Mouse (Mus musculus): ENCODE results near the gene Phf7.

Phf7 gene

DNA sequence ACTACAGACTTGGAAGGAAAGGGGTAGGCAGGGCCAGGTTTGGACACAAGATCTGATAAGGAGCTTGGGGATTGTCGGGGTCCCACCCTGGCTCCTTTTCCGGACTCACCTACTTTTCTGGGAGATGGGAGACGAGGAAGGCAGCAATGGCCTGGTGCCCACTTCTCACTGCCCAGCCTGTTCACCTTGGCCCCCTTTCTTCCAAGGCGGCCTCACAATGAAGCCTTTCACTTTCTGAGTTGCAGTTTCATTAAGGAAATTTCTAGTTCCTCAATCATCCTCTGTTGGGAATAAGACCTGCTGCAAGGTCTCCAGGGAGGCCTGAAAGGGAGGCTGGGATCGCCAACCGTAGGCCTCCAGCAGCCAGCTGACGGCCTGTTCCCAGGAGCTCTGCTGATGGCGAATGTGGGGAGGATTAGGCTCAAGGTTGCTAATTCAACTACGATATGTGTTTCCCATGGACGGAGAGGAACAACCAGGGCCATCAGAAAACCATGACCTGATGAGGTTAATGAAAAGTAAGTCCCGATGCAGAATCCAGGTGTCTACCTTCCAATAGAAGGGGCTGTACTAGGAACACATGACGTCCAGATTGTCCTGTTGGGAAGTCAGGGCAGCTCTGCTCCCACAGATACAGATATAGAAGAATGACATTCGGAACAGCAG lies 18.6 kb downstream of the Phf7 start:
- DNase-seq (ENCODE audit: low spot score): no peak

DNA sequence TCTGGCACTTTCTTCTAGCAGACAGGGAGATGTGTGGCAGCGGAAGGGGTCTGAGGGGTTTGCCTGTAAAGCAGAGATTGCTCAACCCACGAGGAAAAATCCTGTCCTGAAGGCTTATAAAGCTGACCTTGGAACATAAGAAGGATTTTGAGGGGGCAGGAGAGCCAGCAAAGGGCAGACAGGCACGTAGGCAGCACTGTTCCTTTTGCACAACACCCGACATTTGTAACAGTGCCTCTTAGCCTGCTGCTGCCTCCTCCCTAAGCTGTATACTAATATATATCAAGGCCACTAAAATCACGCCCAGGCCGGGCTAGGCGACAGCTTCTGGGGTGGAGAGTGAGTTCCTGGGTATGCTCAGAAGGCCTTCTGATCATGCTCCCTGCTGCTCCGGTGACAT lies 20.7 kb downstream of the Phf7 start:
- DNase-seq (ENCODE audit: low spot score): no peak

DNA sequence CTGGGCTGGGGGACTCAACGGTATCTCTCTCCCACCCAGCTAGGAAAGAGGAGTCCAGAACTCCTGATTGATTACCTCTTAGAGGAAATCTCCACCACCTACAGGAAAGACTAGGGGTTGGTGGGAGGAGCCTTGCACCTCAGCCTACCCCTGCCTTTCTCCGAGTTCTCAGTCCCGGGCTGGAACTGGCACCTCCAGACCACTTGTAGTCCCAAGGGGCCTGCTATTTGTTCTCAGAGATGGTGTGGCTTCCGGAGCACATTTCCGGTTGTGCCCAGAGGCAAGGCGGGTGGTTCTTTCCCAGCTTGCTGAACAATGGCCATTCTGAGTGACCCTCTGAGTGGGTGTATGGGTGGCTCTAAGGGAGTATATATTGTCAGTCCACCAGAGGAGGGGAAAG lies 22.9 kb downstream of the Phf7 start:
- DNase-seq (ENCODE audit: low spot score): no peak

DNA sequence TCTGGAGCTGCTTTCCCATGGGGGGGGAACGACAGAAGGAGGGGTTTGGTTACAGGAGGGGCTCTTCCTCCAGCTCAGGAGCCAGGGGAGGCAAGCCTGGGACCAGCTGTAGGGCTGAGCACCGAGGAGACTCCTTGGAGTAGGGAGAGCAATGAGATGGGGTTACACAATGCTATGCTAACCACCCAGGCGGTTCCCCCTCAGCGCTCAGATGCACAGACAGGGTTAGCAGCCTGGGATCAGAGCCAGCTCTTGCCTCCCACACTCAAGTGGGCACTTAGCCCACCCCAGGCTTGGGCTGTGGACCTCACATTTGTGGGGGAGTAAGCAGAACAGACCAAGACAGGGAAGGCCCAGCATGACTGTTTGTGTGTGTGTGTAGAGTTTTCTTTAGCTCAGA lies 24.1 kb downstream of the Phf7 start:
- DNase-seq (ENCODE audit: low spot score): no peak

DNA sequence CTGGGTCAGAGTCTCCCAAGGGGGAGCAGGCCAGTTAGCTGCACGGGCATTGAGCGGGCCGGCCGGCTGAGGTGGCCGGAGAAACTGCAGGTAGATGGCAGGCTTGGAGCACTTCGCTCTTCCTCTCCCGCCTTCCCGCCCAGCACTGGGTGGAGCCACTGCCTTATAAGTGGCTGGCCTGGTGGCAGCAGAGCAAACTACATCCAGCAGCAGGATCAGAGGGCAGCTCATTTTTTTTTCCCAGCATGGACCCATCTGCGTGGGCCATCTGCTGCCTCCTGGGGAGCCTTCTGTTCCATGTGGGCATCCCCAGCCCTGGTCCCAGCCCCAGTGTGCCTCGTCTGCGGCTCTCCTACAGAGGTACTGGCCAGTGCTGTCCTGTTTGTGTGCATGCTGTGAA lies 33.5 kb downstream of the Phf7 start, which contains the start of gene Sema3g:
Gene Sema3g, plus strand, starts transcription at position 195 of the 400 bp plus-strand sequence.
- DNase-seq (ENCODE audit: low spot score): peak; percentile 76

DNA sequence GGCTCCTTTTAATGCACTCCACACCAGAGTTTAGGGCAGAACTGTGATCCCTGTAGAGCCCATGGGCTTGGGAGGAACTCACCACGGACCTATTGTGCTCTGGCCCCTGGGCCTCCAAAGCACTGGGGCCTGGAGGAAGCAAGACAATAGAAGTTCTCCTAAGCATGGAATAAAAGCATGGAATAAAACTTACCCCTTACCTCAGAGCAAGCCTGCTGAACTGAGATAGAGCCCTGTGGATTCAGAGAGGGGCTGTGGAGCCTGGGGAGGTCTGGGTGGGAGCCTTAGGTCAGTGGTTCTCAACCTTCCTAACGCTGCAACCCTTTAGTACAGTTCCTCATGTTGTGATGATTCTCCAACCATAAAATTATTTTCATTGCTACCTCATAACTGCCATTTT lies 34.3 kb downstream of the Phf7 start, which contains the start of gene Nisch:
Gene Nisch, minus strand, starts transcription at position 101 of the 400 bp plus-strand sequence.
- no peak for DNase-seq (ENCODE audit: low spot score)

DNA sequence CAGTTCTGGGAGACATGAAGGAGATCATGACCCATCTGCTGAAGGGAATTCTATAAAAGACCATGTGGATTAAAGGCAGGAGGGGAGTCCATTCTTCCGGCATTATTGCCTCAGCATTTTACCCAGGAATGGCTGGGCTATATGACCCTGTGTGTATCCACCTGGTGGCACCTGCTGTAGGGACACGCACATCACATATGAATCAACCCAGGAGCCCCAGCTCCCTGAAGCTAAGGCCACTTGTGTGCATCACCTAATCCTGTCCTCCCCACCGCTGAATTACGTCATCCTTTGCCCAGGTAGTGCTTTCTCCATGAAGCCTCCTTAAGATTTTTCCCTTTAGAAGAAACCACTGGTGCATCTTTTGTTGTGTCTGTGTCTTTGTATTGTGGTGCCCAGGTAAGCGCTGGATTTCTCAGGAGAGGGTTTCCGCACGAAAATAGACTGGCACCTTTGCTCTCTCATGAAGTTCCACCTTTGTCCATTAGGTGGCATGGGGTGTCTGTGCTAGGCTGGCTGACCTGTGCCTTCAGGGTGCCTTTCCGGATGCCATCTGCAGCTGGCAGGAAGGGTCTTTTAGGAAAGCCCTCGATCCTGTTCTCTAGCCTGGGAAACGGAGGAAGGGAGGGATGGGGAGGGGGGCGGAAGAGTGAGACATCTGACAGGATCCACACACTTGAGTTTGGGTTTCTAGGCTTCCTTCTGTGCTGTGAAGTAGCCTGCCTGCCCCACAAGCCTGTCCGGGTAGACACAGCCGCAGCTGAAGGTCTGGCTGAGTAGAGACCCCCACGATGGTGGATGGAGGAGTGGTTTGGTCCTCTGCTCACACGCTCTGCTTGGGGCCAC lies 35.7 kb downstream of the Phf7 start:
- peak; percentile 86 for DNase-seq (ENCODE audit: low spot score)

DNA sequence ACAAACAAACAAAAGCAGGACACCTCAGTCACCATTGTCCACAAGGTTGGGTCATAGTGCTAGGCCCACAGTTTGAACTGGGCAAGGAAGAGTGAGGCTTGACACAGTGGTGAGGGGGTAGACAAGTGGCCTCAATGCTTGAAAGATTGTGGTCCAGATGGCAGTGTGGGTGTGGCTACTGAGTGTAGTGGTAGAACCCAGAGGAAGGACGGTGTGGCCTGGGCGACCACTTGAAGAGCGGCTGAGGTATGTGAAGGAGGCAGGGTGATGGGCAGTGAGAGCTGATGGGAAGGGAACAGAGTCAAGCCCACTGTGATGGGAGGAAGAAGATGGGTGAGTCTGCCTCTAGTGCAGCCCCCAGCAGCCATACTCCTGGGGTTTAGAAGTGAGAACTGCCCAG lies 36.4 kb downstream of the Phf7 start:
- DNase-seq (ENCODE audit: low spot score): no peak

DNA sequence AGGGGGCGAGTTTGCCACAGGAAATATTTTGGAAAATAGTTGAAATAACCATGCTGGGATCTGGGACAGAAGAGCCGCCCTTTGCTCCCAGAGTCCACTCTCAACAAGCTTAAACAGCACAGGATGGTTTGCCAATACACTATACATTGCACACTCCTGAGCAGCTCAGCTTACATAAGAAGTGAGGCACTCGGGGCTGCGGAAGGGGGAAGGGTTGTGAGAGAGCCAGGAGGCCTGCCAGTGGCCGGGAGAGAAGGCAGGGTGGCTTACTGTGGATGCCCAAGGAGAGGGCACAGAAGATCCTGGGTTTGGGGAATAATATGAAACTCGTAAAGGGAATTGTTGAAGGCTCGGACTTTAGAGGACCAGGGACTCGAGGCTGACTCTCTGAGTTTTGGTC lies 37.2 kb downstream of the Phf7 start:
- DNase-seq (ENCODE audit: low spot score): no peak

DNA sequence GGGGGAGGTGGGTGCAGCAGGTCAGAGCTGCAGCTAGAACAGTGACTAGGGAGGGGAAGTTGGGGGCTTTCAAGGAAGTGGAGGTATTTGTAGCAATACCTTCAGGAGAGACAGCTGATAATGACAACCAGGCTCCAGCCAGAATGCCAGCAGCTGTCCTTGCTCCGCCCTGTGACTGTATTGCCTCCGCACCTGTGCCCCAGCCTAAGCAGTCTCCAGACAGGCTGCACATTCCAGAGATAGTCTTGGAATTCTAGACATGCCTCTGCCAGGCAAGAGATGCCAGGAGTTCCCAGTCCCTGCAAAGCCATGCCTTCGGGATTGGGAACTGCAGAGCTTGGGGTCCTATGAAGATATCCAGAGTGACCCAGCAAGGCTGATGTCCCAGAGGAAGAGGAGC lies 38.6 kb downstream of the Phf7 start:
- DNase-seq (ENCODE audit: low spot score): no peak

DNA sequence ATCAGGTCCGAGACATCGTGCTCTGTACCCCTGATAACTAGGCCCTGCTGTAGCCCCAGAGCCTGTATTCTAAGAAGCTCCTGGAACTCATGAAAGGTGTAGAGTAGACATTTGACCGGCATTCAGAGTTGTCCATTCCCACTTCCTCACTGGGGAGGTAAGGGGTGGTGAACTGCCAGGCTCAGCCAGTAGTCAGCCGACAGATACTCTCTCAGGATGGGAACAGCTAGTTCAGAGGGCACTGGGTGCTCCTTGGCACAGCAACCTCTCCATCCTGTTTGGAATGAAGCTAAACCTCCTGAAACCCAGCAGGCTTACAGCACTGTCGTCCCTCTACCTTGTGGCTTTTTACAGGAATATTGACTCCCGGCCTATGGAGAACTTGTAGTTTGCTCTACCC lies 39.3 kb downstream of the Phf7 start:
- no peak for DNase-seq (ENCODE audit: low spot score)

DNA sequence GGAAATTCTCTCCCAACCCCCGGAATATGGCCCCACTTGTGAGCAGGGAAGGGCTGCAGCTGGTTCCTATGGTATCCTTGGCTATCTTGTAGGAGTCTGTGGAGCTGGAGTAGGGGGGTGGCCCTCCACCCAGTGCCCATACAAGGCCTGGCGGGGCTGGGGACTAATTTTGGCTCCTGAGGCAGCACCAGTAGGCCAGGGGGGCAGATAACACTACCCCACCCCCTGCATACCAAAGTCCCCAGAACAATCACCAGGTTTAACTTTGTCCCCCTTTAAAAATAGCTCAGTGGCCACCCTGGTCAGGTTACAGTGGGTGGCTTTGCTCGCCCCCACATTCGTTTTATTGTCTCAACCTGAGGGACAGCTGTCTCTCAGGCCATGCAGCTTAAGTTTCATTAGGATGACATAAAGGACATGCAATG lies 42.0 kb downstream of the Phf7 start:
- no peak for DNase-seq (ENCODE audit: low spot score)

DNA sequence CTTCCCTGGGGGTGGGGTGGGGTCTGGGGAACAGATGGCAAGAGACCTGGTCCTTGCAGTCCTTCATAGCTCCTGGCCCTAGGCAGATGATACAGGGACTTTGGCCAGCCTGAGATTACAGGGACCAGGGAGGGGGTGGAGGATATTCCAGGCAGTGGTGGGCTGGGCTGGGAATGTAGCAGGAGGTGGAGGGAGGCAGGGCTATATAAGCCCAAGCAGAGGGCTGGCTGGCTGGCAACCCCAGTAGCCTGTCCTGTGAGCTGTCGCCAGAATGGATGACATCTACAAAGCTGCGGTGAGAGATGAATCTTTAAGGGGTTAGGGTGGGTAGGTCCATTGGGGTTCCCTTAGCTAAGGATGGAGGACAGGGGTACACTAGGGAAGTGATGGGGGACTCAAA lies 43.0 kb downstream of the Phf7 start, which contains the start of gene Tnnc1:
Gene Tnnc1, plus strand, starts transcription at position 229 of the 400 bp plus-strand sequence.
- no peak for DNase-seq (ENCODE audit: low spot score)

DNA sequence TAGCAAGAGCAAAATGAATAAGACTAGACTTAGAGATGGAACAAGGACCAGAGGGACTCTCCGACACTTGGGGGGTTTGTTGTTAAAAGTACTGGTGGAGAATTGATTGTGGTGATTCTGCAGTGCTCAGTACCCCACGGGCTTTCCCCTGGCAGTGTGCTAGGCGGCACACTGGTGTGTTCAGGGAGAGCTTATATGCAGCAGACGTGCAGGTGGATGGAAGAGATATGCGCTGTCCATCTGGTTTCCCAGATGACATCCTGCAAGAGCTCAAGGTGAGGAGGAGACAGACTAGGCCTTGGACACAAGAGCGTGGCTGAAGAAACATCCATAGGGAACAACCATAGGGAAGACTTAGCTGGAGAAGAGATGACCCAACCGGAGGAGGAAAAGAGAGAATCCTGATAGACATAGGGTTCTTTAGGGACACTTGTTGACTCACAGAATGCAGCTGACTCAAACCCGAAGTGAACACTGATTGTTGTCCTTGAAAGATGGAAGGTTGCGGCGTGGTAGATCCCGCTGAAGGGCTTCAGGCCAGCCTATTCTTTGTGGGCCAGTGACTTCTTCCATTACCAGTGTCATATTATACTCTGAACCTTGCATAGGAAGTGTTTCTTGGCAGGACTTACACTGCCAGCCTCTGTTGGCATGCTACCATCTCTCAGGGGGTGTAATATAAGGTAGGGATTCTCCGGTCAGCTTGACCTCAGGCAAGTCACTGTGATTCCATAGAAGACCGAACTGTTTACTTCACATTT lies 43.9 kb downstream of the Phf7 start:
- no peak for DNase-seq (ENCODE audit: low spot score)

DNA sequence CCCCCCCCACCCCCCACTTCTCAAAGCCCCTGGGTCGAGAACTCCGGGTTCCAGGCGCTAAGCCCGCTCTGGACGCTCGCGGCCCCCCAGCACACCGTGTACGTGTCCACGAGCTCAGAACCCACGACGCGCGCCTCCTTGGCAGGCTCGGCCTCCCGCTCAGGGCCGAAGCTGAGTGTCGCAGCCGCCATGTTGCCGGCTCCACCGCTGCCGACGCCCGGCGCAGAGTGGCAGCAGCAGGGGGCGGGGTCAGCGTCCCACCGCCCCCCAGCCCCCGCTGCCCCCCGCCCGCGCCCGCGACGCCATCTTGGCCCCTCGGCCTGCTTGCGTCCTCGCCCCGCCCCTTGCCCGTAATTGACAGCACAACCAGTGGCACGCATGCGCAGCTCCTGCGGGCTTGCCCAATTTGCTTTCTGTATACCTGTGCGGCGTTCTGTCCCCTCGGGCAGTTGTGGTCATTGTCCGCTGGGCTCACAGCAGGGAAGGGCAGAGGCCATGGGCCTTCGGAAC lies 44.6 kb downstream of the Phf7 start:
- DNase-seq (ENCODE audit: low spot score): peak; percentile 97

DNA sequence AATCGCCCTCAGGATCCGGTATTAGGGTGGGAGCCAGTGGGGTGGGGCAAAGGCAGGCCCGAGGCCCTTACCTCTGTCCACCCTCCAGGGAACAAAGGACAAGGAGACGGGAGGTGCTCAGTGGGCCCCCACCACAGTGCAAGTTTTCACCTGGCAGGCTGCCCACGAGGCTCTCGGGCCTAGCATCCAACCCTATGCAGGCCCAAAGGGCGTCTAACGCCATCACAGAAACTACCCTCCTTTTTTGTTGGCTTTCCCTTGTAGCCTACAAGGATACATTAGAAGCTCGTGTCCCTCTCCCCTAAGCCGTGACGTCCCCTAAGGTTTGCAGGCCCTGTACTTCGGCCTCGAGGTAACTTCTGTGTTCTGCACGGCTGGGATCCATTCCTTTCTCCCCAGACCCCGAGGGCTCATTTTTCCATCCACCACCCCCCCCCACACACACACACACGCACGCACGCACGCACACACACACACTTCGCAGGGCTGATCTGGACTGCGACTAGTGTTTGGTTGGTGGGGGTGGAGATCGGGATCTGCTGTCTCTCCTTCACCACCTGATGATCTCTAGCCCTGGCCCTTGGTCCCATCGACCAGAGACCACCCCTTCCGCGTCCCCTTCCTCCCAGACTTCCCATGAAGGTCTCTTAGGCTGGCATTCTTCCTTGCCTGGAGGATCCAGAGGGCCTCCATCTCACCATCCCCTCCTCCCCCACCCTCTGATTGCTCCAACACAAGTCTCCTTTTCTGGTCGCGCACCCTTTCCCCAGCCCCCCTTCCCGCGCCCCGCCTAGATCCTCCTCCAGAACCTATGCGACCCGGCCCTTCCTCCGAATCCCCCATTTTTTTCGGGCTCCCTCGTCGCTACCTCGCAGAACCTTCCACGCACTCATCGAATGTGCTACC lies 45.3 kb downstream of the Phf7 start:
- DNase-seq (ENCODE audit: low spot score): peak; percentile 45

DNA sequence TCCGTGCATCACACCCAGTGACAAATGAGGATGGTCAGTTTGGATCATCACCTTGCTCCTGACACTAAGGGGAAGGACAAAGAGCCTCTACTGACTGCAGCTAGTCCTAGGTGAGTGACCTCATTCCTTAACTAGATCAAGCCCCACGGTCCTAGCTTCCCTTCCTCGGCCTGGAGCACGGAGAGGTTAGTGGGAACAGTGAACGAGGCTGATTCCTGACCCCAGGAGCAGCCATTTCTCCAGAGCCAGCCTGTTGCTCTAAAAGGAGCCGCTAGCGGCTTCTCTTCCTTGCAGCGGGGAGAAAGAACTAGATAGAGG lies 45.9 kb downstream of the Phf7 start:
- DNase-seq (ENCODE audit: low spot score): peak; percentile 41

DNA sequence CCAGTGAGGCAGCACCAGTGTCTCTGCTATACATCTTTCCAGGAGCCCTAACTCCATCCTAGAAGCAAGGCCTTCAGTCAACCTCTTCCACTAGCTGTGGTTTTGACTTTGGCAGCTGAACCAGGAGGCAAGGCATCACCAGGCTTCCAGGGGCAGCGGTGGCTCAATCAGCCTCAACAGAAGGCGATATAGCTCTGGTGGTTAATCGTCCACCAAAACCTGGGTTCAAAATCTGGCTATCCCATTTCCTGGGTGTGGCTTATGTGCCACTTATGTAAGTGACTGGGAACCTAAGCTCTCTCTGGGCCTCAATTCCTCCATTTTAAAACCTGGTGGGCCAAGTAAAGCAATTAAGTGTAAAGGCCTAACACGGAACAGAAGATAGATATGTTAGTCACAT lies 46.3 kb downstream of the Phf7 start:
- DNase-seq (ENCODE audit: low spot score): no peak

DNA sequence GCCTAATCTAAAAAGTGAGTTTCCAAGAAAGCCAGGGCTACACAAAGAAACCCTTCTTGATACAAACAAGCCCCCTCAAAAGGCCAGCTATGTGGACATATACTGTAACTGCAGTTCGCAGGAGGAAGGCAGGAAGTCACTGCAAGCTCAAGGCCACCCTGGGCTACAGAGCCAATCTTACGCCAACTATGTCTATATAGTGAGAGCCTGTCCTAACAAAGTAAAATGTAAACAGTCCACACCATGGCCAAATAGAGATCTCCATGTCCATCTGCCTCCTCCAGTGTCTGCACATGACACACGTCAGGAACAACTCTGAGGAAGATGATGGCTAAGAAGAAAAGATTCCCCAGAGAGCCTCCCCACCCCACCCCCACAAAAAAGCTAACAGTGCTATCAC lies 51.1 kb downstream of the Phf7 start:
- DNase-seq (ENCODE audit: low spot score): no peak

DNA sequence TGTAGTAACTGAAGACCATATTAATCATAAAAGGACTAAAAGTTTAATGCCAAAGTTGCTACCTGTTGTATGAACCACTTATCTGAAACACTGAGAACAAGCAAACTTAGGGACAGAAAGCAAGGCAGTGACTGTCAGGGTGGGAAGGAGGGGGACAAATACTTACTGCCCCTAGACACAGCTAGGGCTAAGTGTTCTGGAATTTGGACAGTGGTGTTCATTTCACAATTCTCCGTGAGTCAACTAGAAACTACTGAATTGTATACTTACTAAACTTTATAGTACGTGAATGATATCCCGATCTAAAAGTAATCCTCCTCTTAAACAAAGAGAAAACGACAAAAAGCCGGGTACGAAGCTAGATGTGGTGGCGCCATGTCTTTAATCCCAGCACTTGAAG lies 51.5 kb downstream of the Phf7 start:
- DNase-seq (ENCODE audit: low spot score): no peak
